Mouse (Mus musculus) heart, adult 18-20 months (tissue): ENCODE data around the gene Scube2. TPM values are rescaled to one million over a fixed set of nuclear protein-coding genes. Genes with fewer than 3 reads are reported as not detected.

Experiments
- total RNA-seq, 2 experiments: library from RNA; stranded (reverse); gene quantifications; 2 replicates each; pipeline ENCODE4 v1.2.3; 2021

The Scube2 gene
- total RNA-seq, 2 experiments from 2014 or later: 24.1 to 32.0 TPM

Other genes starting within 250 kb of the Scube2 start
- gene St5, start 162.1 kb downstream of the Scube2 start, total RNA-seq: 10 to 100 TPM; 19.3 to 27.9 TPM
- gene Akip1, start 162.0 kb downstream of the Scube2 start, total RNA-seq: 10 to 100 TPM; 13.5 to 14.7 TPM
- under 1 TPM in 1 of 2 experiments, not detected in 1; 0.64 TPM for gene BC051019, start 141.8 kb downstream of the Scube2 start, total RNA-seq
- gene Ascl3, start 134.0 kb downstream of the Scube2 start, total RNA-seq: not detected
- 10 to 100 TPM; 29.2 to 31.1 TPM for gene Tmem9b, start 112.8 kb downstream of the Scube2 start, total RNA-seq
- gene Nrip3, start 83.7 kb downstream of the Scube2 start, total RNA-seq: under 1 TPM; 0.20 to 0.21 TPM
- gene Dennd5a, start 94.8 kb upstream of the Scube2 start, total RNA-seq: 100 to 1,000 TPM; 122 to 123 TPM
- 10 to 100 TPM; 43.4 to 54.7 TPM for gene Tmem41b, start 121.2 kb upstream of the Scube2 start, total RNA-seq
- gene Ipo7, start 152.6 kb upstream of the Scube2 start, total RNA-seq: 10 to 100 TPM; 96.4 to 99.0 TPM
- gene Zfp143, start 195.5 kb upstream of the Scube2 start, total RNA-seq: 1 to 10 TPM; 6.8 to 7.6 TPM